Mouse (Mus musculus) Patski (cell line): ENCODE measurements around the gene Actrt3. TPM values are rescaled to one million over a fixed set of nuclear protein-coding genes. Genes with fewer than 3 reads are reported as not detected.

ENCODE experiments used
- ATAC-seq: fragments of 100-300 bp; one replicate; pipeline ENCODE4 v1.8.0; 2021
- CTCF ChIA-PET: fragments of 350-600 bp; sonication (Branson Sonifier 250); formaldehyde crosslinking; loops from one replicate; lab custom pipeline; 2022; ENCODE audit warnings: inconsistent platforms; lab: Charles Lee
- POLR2A ChIA-PET: fragments of 350-600 bp; sonication (Branson Sonifier 250); formaldehyde crosslinking; loops from one replicate; lab custom pipeline; 2022; ENCODE audit warnings: antibody characterized with exemption, inconsistent platforms; lab: Charles Lee
- DNase-seq: peaks from one replicate; pipeline ENCODE4 v3.0.0-alpha.2; 2011; ENCODE audit warnings: low read depth, low spot score
- H3K27me3 ChIP-seq: fragments of 371-371 bp; one replicate; pipeline ENCODE4 v1.5.1; 2021
- CTCF ChIP-seq: fragments of 100-300 bp; IDR thresholded peaks from one replicate; pipeline ENCODE4 v1.5.1; 2021
- in situ Hi-C: fragments of 300-500 bp; cut with MboI; formaldehyde crosslinking; loops from 3 replicates; pipeline ENCODE4 v1.11.1; 2018; ENCODE audit warnings: low pct_unique_long_range_greater_than_20kb, mixed read lengths
- polyA plus RNA-seq: library from polyadenylated mRNA; unstranded; gene quantifications from one replicate; pipeline ENCODE4 v1.2.3, GENCODE M21; 2021

The Actrt3 gene
- polyA plus RNA-seq, 1 experiment from 2014 or later, result 0.05 TPM

DNA sequence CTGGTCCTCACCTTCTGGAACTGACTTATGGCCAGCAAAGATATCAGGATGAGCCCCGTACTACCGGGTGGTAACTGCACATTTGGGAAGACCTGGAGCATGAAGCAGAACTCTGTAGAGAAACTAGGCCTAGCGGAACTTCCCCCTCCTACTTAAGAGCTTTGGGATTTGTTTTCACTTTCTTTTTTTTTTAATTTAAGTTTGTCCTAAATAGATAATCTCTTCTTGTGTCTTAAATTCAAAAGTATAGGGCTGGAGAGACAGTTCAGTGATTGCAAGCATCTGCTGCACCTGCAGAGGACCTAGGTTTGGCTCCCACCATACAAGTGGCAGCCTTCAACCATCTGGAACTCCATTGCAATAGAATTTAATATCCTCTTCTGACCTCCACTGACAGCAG, 51.8 kb downstream of the Actrt3 start, which contains the start of gene Mecom:
Mecom (minus strand) TSS at position 101 of the 400 bp plus-strand sequence.
- in situ Hi-C loops, result no loop called here
- POLR2A ChIA-PET, result interaction anchor here (0.5 kb wide), 2 partner anchors 26 to 43 kb away, joined by 3 to 4 read pairs; no protein-coding TSS in a partner anchor
- ATAC-seq (no peak), DNase-seq (no peak)
- CTCF ChIA-PET, result interaction anchor here (0.6 kb wide), 1 partner anchor 22 kb away, joined by 3 read pairs; no protein-coding TSS in a partner anchor
- TF ChIP-seq CTCF, result no peak
- H3K27me3 ChIP-seq, result peaks cover 29% of the 10 kb centered on the region

Other genes starting within 250 kb of the Actrt3 start
- 18.4 TPM for gene Mecom, start 51.9 kb downstream of the Actrt3 start, polyA plus RNA-seq
- gene Mynn, start 2.1 kb upstream of the Actrt3 start, polyA plus RNA-seq, result 30.9 TPM
- not detected for gene Lrriq4, start 44.6 kb upstream of the Actrt3 start, polyA plus RNA-seq
- 0.08 TPM for gene Lrrc34, start 47.9 kb upstream of the Actrt3 start, polyA plus RNA-seq
- not detected for gene Lrrc31, start 99.9 kb upstream of the Actrt3 start, polyA plus RNA-seq
- not detected for gene Samd7, start 146.4 kb upstream of the Actrt3 start, polyA plus RNA-seq
- 149 TPM for gene Sec62, start 192.9 kb upstream of the Actrt3 start, polyA plus RNA-seq